Mouse (Mus musculus) olfactory bulb, adult 2 months (tissue): ENCODE results near the gene P4ha3. TPM values are rescaled to one million over a fixed set of nuclear protein-coding genes. Genes with fewer than 3 reads are reported as not detected.
A peak's percentile ranks its signal among the peaks of the same experiment; 100 is the strongest.
"Not testable (repeated sequence)": the region's sequence is repeated elsewhere in the genome, so short reads cannot be mapped to it uniquely, and the experiment has no call there.

Experiments used
- H3K27ac ChIP-seq: fragments of 200-500 bp; 2 replicates; pipeline ENCODE4 v1.5.1; 2012; ENCODE audit warnings: low read depth, low read length; ENCODE audit not compliant: insufficient read depth
- H3K4me1 ChIP-seq: fragments of 200-500 bp; 2 replicates; pipeline ENCODE4 v1.6.1; 2012; ENCODE audit warnings: low read length; ENCODE audit not compliant: control insufficient read depth, insufficient read depth
- H3K4me3 ChIP-seq: fragments of 200-500 bp; 2 replicates; pipeline ENCODE4 v1.5.1; 2012; ENCODE audit warnings: mild to moderate bottlenecking, low read depth, low read length, moderate library complexity; ENCODE audit not compliant: insufficient read depth
- CTCF ChIP-seq: fragments of 200-500 bp; IDR thresholded peaks from 2 replicates; pipeline ENCODE4 v1.5.1; 2012; ENCODE audit warnings: low read depth, mild to moderate bottlenecking, low read length, moderate library complexity; ENCODE audit not compliant: insufficient read depth
- POLR2A ChIP-seq: fragments of 200-500 bp; IDR thresholded peaks from 2 replicates; pipeline ENCODE4 v1.6.1; 2012; ENCODE audit warnings: mild to moderate bottlenecking, low read depth, low read length, moderate library complexity; ENCODE audit not compliant: insufficient read depth
- WGBS: fragments of 180-500 bp; shearing (Covaris S2); methylation state at CpG from one replicate; pipeline ENCODE4 v1.1.7; 2018; 5-methylcytosine and 5-hydroxymethylcytosine counted together
- polyA plus RNA-seq: library from polyadenylated mRNA; stranded (reverse); fragments of >200 nt; gene quantifications from 2 replicates; pipeline ENCODE4 v1.2.4, GENCODE M21; 2012; ENCODE audit warnings: low replicate concordance; ENCODE audit not compliant: missing spikeins, insufficient read depth, insufficient read length

P4ha3 gene
- not detected in 2 replicates for polyA plus RNA-seq

DNA sequence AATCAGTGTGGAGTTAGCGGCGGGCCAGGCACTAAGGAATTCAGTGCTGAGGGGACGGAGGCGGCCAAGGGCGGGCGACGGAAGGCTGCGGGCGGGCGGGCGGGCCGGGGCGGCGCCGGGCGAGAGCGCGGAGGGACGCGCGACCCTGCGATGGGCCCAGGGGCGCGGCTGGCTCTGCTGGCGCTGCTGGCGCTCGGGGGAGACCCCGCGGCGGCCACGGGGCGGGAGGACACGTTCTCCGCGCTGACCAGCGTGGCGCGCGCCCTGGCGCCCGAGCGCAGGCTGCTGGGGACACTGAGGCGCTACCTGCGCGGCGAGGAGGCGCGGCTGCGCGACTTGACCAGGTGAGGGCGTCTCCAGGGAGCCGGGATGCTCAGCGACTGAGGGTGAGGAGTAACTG, at the start of gene P4ha3:
Gene P4ha3 (plus strand): TSS at position 138 of the 400 bp plus-strand sequence.
- Histone ChIP-seq H3K27ac (no peak within 1 kb of the TSS), H3K4me1 (peaks cover 13% of the 10 kb centered on the region), H3K4me3 (peak within 1 kb of the TSS; percentile 62)
- WGBS = under 1% methylated on average over 52 of the region's 53 CpGs
- TF ChIP-seq POLR2A (no peak), CTCF (no peak)

DNA sequence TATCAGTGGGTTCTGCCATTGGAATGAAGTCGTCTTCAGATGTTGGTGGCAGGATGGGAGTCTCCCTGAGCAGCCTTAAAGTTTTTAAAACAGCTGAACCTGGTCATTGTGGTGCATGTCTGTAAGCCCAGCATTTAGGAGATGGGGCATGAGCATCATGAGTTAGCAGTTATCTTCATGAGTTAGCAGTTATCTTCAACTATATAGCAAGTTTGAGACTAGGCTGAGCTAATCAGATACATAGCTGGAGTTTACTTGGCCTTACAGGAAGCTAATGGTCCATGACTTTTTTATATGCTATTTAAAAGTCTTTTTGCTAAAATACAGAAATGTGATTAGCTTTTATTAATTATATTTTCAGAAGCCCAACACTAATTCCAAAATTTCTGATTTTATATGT, 47.0 kb upstream of the P4ha3 start:
- Histone ChIP-seq H3K4me3 (no peak overlapping the region), H3K4me1 (no peaks in the 10 kb centered on the region), H3K27ac (no peak overlapping the region)
- TF ChIP-seq POLR2A (no peak), CTCF (no peak)
- WGBS = 88% methylated on average over 1 of the region's 1 CpGs

DNA sequence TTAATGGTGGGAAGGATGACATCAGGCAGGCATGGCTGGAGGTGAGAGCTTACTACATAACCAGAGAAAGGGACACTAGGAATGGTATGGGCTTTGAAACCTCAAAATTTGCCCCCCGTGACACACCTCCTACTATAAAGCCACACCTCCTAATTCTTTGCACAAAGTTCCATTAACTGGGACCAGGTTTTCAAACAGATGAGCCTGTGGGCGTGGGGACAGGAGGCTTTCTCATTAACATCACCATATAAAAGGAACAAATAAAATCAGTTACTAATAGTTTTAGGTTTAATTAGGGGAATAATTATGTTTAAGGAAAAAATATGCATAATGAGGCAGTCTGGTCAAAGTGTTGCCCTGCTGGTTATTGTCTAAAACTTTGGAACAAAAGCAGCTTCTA, 44.7 kb upstream of the P4ha3 start:
- 79% methylated on average over 2 of the region's 2 CpGs for WGBS
- TF ChIP-seq CTCF = no peak
- Histone ChIP-seq H3K27ac (no peak overlapping the region), H3K4me3 (no peak overlapping the region), H3K4me1 (no peaks in the 10 kb centered on the region)

- WGBS = 95% methylated on average over 1 of the region's 1 CpGs
- TF ChIP-seq POLR2A = no peak
- no peak for TF ChIP-seq CTCF
- Histone ChIP-seq H3K27ac (no peak overlapping the region), H3K4me1 (no peaks in the 10 kb centered on the region), H3K4me3 (no peak overlapping the region)
Measured at GRCm38 (mm10) chr7:100243007-100243406, 42.3 kb upstream of the P4ha3 start.

DNA sequence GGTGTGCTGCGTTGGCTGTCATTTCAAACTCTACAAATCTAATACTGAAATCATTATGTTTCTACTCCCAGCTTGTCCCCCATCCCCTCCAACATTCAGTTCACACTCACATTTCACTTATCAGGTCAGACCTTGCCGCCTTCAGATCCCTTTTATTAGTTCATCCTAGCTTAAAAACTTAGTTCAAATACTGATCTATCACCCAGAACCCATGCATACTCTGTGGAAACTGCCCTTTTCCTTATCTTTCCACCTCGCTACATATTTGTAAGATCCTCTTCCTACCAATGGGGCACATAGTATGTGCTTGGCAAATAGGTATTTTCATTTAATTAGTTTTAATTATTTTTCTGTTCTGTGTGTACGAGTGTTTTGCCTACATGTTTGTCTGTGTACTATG, 41.1 kb upstream of the P4ha3 start:
- no peak overlapping the region for H3K4me3 ChIP-seq
- no peak for TF ChIP-seq CTCF
- TF ChIP-seq POLR2A = no peak
- H3K4me1 ChIP-seq = no peaks in the 10 kb centered on the region
- H3K27ac ChIP-seq = no peak overlapping the region
- WGBS = 95% methylated on average over 4 of the region's 4 CpGs

DNA sequence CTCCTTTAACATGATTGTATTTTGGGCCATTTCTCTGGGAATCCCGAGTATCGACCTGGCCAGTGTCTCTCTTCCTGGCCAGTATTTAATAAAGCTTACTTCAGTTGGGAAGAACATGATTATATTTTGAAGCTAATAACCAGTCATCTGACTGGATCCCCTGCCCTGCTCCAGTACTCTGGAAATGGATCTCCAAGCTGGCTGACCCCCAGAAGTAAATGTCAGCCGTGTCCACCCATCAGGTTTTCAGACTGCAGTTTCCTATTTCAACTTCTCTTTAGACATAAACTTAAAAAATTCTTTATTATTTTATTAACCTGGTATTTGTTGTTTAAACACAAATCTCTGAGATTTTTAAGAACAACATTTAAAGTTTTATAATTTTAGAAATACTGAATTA, 40.1 kb upstream of the P4ha3 start:
- WGBS = 96% methylated on average over 3 of the region's 3 CpGs
- TF ChIP-seq CTCF (no peak), POLR2A (no peak)
- H3K27ac ChIP-seq = no peak overlapping the region
- H3K4me3 ChIP-seq = no peak overlapping the region
- no peaks in the 10 kb centered on the region for H3K4me1 ChIP-seq

- 95% methylated on average over 5 of the region's 5 CpGs for WGBS
- Histone ChIP-seq H3K4me1 (no peaks in the 10 kb centered on the region), H3K4me3 (no peak overlapping the region), H3K27ac (no peak overlapping the region)
- TF ChIP-seq CTCF (no peak), POLR2A (no peak)
Measured at GRCm38 (mm10) chr7:100250667-100251066, 34.7 kb upstream of the P4ha3 start.

DNA sequence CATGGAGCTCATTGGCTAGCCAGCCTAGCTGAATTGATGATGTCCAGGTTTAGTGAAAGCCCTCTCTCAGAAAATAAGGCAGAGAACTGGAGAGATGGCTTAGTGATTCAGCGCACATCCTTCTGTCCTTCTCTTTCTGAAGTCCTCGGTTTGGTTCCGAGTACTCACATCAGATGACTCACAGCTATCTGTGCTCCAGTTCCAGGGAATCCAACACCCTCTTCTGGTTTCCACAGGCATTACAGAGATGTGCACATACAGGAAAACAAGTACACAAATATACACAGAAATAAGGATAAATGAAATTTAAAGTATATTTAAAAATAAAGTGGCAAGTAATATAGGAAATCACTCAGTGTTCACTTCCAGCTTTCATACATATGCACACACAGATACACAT, 23.0 kb upstream of the P4ha3 start:
- 77% methylated on average over 3 of the region's 3 CpGs for WGBS
- no peaks in the 10 kb centered on the region for H3K4me1 ChIP-seq
- TF ChIP-seq CTCF = no peak
- no peak for TF ChIP-seq POLR2A
- H3K27ac ChIP-seq = no peak overlapping the region
- H3K4me3 ChIP-seq = no peak overlapping the region

DNA sequence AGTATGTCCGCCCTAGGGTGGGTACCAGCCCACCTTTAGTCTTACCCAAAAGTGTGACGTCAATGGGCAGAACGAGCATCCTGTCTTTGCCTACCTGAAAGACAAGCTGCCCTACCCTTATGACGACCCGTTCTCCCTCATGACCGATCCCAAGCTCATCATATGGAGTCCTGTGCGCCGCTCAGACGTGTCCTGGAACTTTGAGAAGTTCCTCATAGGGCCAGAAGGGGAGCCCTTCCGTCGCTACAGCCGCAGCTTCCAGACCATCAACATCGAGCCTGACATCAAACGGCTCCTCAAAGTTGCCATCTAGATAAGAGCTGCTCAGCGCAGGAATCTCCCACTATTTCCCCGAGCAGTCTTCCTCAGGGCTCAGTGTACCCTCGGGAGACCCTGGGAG, 20.4 kb upstream of the P4ha3 start:
- not testable (repeated sequence) for H3K4me3 ChIP-seq, H3K27ac ChIP-seq, H3K4me1 ChIP-seq
- WGBS = 70% methylated on average over 17 of the region's 17 CpGs

- WGBS = 96% methylated on average over 8 of the region's 8 CpGs
- TF ChIP-seq POLR2A (no peak), CTCF (no peak)
- no peak overlapping the region for H3K27ac ChIP-seq
- no peaks in the 10 kb centered on the region for H3K4me1 ChIP-seq
- H3K4me3 ChIP-seq = no peak overlapping the region
Measured at GRCm38 (mm10) chr7:100272369-100272768, 13.0 kb upstream of the P4ha3 start.
